Mouse (Mus musculus): ENCODE measurements around the gene Ptpn11. TPM values are rescaled to one million over a fixed set of nuclear protein-coding genes. Genes with fewer than 3 reads are reported as not detected.

Gene Ptpn11
- polyA plus RNA-seq, 1 experiment from 2014 or later: 18.2 TPM

DNA sequence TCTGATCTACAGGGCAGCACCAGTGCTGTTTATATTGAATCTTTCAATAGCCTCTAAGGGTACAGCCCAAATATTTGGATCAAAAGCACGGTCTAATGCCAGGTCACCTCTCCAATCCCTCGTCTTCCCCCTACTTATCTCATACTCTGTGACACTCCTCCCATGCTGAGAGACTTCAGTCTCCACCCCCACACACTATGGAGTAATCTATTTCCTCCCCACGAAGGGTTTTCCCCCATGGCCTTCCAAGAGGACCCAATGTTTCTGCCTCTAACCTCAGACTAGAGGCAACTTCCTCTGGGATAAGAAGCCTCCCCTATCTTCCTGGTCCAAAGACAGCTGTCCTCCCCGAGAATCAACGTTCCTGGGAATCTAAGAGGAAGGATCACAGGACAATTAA, 5.6 kb upstream of the Ptpn11 start:
- H3K27me3 ChIP-seq (replicated peaks): peaks cover 5% of the 10 kb centered on the region; the same call in 1 of the 2 replicates
- H3K9ac ChIP-seq (replicated peaks): no peak overlapping the region
- no peak overlapping the region for H3K4me2 ChIP-seq
- no peak for ATAC-seq (ENCODE audit: low FRiP score)
- H3K27ac ChIP-seq (replicated peaks): no peak overlapping the region
- no peak overlapping the region for H3K4me3 ChIP-seq (replicated peaks)
- no peaks in the 10 kb centered on the region for H3K9me3 ChIP-seq (replicated peaks)
- H3K36me3 ChIP-seq: no peaks in the 10 kb centered on the region
- H3K4me1 ChIP-seq: peaks cover under 1% of the 10 kb centered on the region
- WGBS: 57% methylated on average over 5 of the region's 5 CpGs

DNA sequence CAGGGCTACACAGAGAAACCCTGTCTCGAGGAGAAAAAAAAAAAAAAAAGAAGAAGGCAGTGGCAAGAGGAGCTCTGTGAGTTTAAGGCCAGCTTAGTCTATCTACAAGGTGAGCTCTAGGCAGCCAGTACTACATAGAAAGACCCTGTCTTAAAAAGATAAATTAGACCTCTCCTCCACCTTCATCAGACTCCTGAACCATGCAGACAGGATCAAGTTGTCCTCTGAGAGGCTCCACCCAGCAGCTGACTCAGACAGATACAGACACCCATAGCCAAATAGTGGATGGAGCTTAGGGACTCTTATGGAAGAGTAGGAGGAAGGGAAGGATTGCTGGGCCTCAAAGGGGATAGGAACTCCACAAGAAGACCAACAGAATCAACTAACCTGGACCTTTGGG, 3.0 kb upstream of the Ptpn11 start:
- Histone ChIP-seq H3K4me3 (replicated peaks) (no peak overlapping the region), H3K9ac (replicated peaks) (no peak overlapping the region), H3K36me3 (no peaks in the 10 kb centered on the region), H3K27ac (replicated peaks) (no peak overlapping the region), H3K9me3 (replicated peaks) (no peaks in the 10 kb centered on the region), H3K4me2 (no peak overlapping the region), H3K4me1 (peaks cover 15% of the 10 kb centered on the region), H3K27me3 (replicated peaks) (0 out of 2 replicates have a peak, but pooled peaks cover 5% of the 10 kb centered on the region)
- 23% methylated on average over 1 of the region's 1 CpGs for WGBS
- ATAC-seq (ENCODE audit: low FRiP score): no peak

DNA sequence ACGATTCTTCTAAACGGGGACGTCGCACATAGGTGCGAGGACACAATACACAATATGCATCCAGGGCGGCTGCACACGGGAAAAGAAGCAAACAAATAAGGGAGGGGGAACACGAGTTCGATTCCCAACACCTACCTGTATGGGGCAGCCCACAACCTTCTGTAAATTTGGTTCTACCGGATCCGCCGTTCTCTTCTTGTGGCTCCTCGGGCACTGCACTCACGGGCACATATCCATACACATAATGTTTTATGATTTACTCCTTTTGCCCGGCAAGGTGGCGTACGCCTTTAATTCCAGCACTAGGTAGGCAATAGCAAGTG, 348 bp upstream of the Ptpn11 start:
- H3K4me3 ChIP-seq (replicated peaks): peak overlapping the region; percentile 93
- H3K4me1 ChIP-seq: peaks cover 40% of the 10 kb centered on the region
- H3K27me3 ChIP-seq (replicated peaks): no peaks in the 10 kb centered on the region
- WGBS: 11% methylated on average over 17 of the region's 17 CpGs
- H3K9ac ChIP-seq (replicated peaks): peak overlapping the region; percentile 62
- H3K36me3 ChIP-seq: no peaks in the 10 kb centered on the region
- ATAC-seq (ENCODE audit: low FRiP score): peak; percentile 53
- H3K4me2 ChIP-seq: peak overlapping the region; percentile 80
- peak overlapping the region; percentile 87 for H3K27ac ChIP-seq (replicated peaks)
- H3K9me3 ChIP-seq (replicated peaks): no peaks in the 10 kb centered on the region

DNA sequence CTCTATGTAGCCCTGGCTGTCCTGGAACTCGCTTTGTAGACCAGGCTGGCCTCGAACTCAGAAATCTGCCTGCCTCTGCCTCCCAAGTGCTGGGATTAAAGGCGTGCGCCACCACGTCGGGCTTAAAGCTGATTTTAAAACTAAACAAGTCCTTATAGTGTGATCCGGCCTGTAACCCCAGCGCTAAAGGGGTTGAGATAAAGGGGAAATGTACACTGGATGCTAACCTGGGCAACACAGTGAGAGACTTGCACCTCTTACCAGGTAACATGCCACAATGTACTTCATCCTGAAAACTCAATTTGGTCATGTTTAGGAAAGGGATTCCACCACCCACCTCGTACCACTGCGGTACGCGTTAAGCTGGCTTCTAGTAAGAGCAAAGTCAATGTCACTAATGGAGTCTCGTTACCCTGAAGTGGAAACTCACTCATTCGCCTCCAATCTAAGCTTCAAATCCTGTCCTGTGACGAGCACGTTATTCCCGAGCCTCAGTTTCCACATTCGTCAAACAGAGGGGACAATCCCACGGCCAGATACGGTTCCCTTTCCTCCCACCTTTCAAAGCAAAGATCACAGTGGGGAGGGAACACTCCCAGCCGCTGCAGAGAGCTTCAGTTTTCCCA, 874 bp downstream of the Ptpn11 start:
- H3K27me3 ChIP-seq (replicated peaks): no peaks in the 10 kb centered on the region
- WGBS: 30% methylated on average over 21 of the region's 21 CpGs
- H3K4me2 ChIP-seq: peak overlapping the region; percentile 80
- H3K27ac ChIP-seq (replicated peaks): peak overlapping the region; percentile 87
- no peaks in the 10 kb centered on the region for H3K9me3 ChIP-seq (replicated peaks)
- H3K36me3 ChIP-seq: no peaks in the 10 kb centered on the region
- peaks cover 52% of the 10 kb centered on the region for H3K4me1 ChIP-seq
- H3K4me3 ChIP-seq (replicated peaks): peak overlapping the region; percentile 93
- no peak for ATAC-seq (ENCODE audit: low FRiP score)
- peak overlapping the region; percentile 93 for H3K9ac ChIP-seq (replicated peaks)

DNA sequence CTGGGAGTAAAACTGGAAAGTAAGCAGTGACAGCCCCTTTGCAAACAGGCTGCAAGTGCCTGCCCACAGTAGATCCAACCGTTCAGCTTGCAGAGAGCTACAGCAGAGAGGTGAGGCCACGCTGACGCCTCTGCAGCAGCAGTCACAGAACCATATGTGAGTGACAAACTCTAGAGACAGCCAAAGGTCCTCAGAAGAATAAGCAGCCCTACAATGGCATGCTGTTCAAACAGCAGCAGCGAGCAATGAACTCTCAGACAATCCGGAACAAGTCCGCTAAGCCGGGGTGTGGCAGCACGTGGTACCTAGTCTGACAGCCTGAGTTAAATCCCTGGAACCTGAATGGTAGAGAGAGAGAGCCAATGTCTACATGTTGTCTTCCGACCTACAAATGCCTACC, 2.0 kb downstream of the Ptpn11 start:
- Histone ChIP-seq H3K27ac (replicated peaks) (no peak overlapping the region), H3K9me3 (replicated peaks) (no peaks in the 10 kb centered on the region), H3K4me1 (peaks cover 64% of the 10 kb centered on the region), H3K36me3 (no peaks in the 10 kb centered on the region), H3K27me3 (replicated peaks) (no peaks in the 10 kb centered on the region), H3K4me2 (peak overlapping the region; percentile 19), H3K9ac (replicated peaks) (no peak overlapping the region), H3K4me3 (replicated peaks) (no peak overlapping the region)
- no peak for ATAC-seq (ENCODE audit: low FRiP score)
- 81% methylated on average over 9 of the region's 9 CpGs for WGBS

DNA sequence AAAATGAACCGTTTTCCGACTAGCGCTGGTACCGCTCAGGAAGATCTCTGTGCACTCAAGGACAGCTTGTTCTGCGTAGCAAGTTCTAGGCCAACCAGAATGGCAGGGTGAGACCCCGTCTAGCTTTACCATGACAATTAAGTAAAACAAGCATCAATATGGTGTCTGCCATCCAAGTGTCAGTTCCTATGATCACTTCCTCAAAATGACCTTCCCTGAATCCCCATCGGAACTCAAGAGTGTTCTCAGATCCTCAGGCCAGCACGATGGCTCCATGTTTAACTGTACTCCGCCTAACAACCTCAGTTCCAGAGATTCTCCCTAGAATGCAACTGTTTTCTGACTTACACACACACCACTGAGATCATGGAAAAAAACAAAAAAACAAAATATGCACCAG, 2.9 kb downstream of the Ptpn11 start:
- WGBS: 89% methylated on average over 9 of the region's 9 CpGs
- H3K27me3 ChIP-seq (replicated peaks): no peaks in the 10 kb centered on the region
- ATAC-seq (ENCODE audit: low FRiP score): no peak
- no peak overlapping the region for H3K4me3 ChIP-seq (replicated peaks)
- H3K9me3 ChIP-seq (replicated peaks): no peaks in the 10 kb centered on the region
- no peak overlapping the region for H3K4me2 ChIP-seq
- H3K36me3 ChIP-seq: no peaks in the 10 kb centered on the region
- H3K4me1 ChIP-seq: peaks cover 73% of the 10 kb centered on the region
- no peak overlapping the region for H3K27ac ChIP-seq (replicated peaks)
- H3K9ac ChIP-seq (replicated peaks): no peak overlapping the region

DNA sequence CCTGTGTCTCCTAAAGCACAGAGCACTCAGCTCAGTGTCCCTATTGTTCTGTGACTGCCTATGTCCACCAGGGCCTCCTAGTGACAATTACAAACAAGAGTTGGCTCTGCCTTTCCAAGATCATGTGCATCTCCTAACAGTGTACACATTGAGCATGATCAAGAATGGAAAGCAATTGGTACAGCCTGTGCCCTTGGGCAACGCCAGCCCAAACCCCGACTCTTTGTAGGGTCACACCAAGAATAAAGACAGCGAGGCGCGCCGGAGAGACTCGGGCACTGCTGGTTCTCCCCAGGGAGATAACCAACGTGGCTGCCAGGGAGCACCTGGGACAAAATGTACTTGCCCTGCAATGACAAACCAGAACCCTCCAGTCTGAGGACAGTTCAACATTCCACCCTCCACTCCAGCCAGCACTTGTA, 3.6 kb downstream of the Ptpn11 start:
- WGBS: 41% methylated on average over 8 of the region's 8 CpGs
- no peak overlapping the region for H3K4me2 ChIP-seq
- no peaks in the 10 kb centered on the region for H3K27me3 ChIP-seq (replicated peaks)
- no peak overlapping the region for H3K4me3 ChIP-seq (replicated peaks)
- no peaks in the 10 kb centered on the region for H3K36me3 ChIP-seq
- ATAC-seq (ENCODE audit: low FRiP score): no peak
- no peak overlapping the region for H3K27ac ChIP-seq (replicated peaks)
- H3K9me3 ChIP-seq (replicated peaks): no peaks in the 10 kb centered on the region
- H3K9ac ChIP-seq (replicated peaks): no peak overlapping the region
- peaks cover 78% of the 10 kb centered on the region for H3K4me1 ChIP-seq

DNA sequence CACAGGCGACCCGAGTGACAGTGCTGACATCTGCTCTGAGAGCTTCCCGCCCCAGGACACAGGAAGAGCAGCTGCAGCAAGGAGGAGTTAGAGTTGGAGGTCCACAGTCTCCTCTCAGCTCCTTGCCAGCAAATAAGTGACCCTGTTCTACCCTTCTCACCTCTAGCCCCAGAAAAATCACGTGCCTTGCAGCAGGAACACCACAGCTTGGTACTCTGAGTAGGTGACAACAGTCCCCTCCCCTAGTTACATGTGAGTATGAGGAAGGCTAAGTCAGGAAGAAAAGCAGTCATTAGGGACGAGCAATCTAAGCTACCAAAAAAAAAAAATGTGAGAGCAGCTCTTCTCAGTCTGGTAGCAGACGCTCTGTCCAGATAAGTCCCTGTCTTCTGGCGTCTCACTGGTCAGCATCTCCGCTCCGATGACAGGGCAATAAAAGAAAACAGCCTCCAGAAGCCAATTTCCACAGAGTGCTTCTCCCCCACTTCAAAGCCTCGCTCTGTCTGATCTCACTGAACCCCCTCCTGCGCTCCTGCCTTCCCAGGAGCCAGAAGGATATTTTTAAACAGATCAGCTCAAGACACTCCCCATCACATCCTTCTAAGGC, 6.1 kb downstream of the Ptpn11 start:
- Histone ChIP-seq H3K4me3 (replicated peaks) (no peak overlapping the region), H3K9ac (replicated peaks) (no peak overlapping the region), H3K4me2 (peak overlapping the region; percentile 15; the same call in 1 of the 2 replicates), H3K4me1 (peaks cover 79% of the 10 kb centered on the region), H3K27me3 (replicated peaks) (no peaks in the 10 kb centered on the region), H3K9me3 (replicated peaks) (no peaks in the 10 kb centered on the region), H3K36me3 (no peaks in the 10 kb centered on the region), H3K27ac (replicated peaks) (peak overlapping the region; percentile 65; the same call in 1 of the 2 replicates)
- WGBS: 17% methylated on average over 11 of the region's 11 CpGs
- no peak for ATAC-seq (ENCODE audit: low FRiP score)

- H3K27ac ChIP-seq (replicated peaks): 0 out of 2 replicates have a peak overlapping the region, but pooled peaks have one; percentile 65
- no peaks in the 10 kb centered on the region for H3K36me3 ChIP-seq
- 71% methylated on average over 2 of the region's 2 CpGs for WGBS
- no peak overlapping the region for H3K4me3 ChIP-seq (replicated peaks)
- H3K4me2 ChIP-seq: no peak overlapping the region
- no peaks in the 10 kb centered on the region for H3K9me3 ChIP-seq (replicated peaks)
- no peak for ATAC-seq (ENCODE audit: low FRiP score)
- H3K27me3 ChIP-seq (replicated peaks): no peaks in the 10 kb centered on the region
- no peak overlapping the region for H3K9ac ChIP-seq (replicated peaks)
- H3K4me1 ChIP-seq: peaks cover 74% of the 10 kb centered on the region
Measured at GRCm38 (mm10) chr5:121184375-121184774, 6.8 kb downstream of the Ptpn11 start.

DNA sequence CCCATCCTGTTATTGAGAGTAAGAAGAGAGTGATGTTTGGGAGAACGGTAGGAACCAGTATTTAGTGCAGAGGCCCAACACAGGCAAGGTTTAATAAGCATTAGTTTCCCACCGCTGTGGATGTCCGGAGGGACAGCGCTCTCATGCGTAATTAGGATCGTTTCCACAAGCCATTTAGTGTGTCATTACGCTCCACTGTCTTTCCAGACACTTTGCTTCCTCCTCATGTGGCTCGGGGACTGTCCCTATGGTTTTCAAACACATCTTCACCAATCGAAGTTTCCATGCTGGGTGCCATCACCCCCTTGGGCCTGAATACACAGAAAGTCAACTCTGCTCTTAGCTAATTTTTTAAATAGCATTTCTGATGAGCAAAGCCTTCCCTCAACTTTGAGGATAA, 7.9 kb downstream of the Ptpn11 start:
- no peak overlapping the region; the same call in 1 of the 2 replicates for H3K27ac ChIP-seq (replicated peaks)
- no peak overlapping the region for H3K4me2 ChIP-seq
- H3K9ac ChIP-seq (replicated peaks): no peak overlapping the region
- H3K27me3 ChIP-seq (replicated peaks): no peaks in the 10 kb centered on the region
- no peak for ATAC-seq (ENCODE audit: low FRiP score)
- H3K36me3 ChIP-seq: no peaks in the 10 kb centered on the region
- H3K4me3 ChIP-seq (replicated peaks): no peak overlapping the region
- H3K9me3 ChIP-seq (replicated peaks): no peaks in the 10 kb centered on the region
- H3K4me1 ChIP-seq: peaks cover 68% of the 10 kb centered on the region
- 26% methylated on average over 9 of the region's 9 CpGs for WGBS

GRCm38 (mm10) chr5:121179077-121179857, 11.9 kb downstream of the Ptpn11 start:
- Histone ChIP-seq H3K27me3 (replicated peaks) (no peaks in the 10 kb centered on the region), H3K27ac (replicated peaks) (no peak overlapping the region; the same call in 1 of the 2 replicates), H3K4me3 (replicated peaks) (no peak overlapping the region), H3K4me1 (peaks cover 28% of the 10 kb centered on the region), H3K36me3 (no peaks in the 10 kb centered on the region), H3K9me3 (replicated peaks) (no peaks in the 10 kb centered on the region), H3K4me2 (no peak overlapping the region), H3K9ac (replicated peaks) (no peak overlapping the region)
- no peak for ATAC-seq (ENCODE audit: low FRiP score)
- WGBS: 73% methylated on average over 9 of the region's 9 CpGs

DNA sequence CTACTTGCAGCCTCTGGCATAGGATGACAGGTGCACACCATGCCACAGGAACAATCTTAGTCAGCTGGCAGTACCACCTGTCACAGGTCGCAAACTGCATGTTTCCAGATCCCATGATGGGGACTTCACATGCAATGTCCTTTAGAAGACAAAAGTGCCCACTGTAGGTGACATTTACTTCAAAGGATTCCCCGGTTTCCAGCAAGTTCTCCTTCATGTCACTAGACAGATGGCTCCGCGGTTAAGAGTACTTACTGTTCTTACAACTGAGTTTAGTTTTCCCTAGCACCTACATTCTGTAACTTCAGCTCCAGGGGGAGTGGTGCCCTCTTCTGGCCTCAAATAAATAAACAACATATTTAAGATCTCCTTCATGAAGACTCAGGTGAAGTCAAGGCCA, 18.4 kb downstream of the Ptpn11 start:
- H3K27me3 ChIP-seq (replicated peaks): no peaks in the 10 kb centered on the region
- no peak for ATAC-seq (ENCODE audit: low FRiP score)
- no peak overlapping the region for H3K4me2 ChIP-seq
- H3K4me1 ChIP-seq: no peaks in the 10 kb centered on the region
- no peak overlapping the region for H3K4me3 ChIP-seq (replicated peaks)
- H3K27ac ChIP-seq (replicated peaks): no peak overlapping the region
- WGBS: 86% methylated on average over 4 of the region's 4 CpGs
- H3K9ac ChIP-seq (replicated peaks): no peak overlapping the region
- peaks cover 25% of the 10 kb centered on the region for H3K36me3 ChIP-seq
- no peaks in the 10 kb centered on the region for H3K9me3 ChIP-seq (replicated peaks)

Measured in neural tube, embryonic 15.5 days (tissue).